Mouse (Mus musculus) adrenal gland (tissue): ENCODE results near the gene Rpe.

ENCODE experiments used
- intact Hi-C: fragments of 180-260 bp; cut with DNase I; formaldehyde crosslinking; loops from one replicate; pipeline ENCODE4 v1.15.1; 2025
- long read RNA-seq, 2 experiments: library from polyadenylated mRNA; unstranded; transcript quantifications; one replicate each; pipeline ENCODE4 v2.0.0; 2020; ENCODE audit warnings: borderline replicate concordance in 1 of 2; ENCODE audit not compliant: insufficient replicate concordance in 1 of 2

Gene Rpe
- long read RNA-seq, experiment 1, transcript Rpe-201 (6 exons, 2,692 nt) = major isoform, 26 of 35 reads
- long read RNA-seq, experiment 1, partial matches to known transcripts = 1 of 35 reads
- long read RNA-seq, experiment 1, other reads (novel, unspliced or antisense) = 5 of 35 reads
- long read RNA-seq, experiment 2, transcript Rpe-201 (6 exons, 2,692 nt) = major isoform, 33 of 47 reads
- long read RNA-seq, experiment 2, partial matches to known transcripts = 3 of 47 reads
- long read RNA-seq, experiment 2, other reads (novel, unspliced or antisense) = 8 of 47 reads

GRCm38 (mm10) chr1:66700693-66701575 is at the start of gene Rpe:
Gene Rpe, plus strand, starts transcription at chr1:66700831.
- intact Hi-C loops = loop anchor here (2.0 kb wide), 1 partner anchor 116 kb away; the partner anchor contains the start of gene Kansl1l

- intact Hi-C loops = loop anchor here (5.0 kb wide), 1 partner anchor 548 kb away; no protein-coding TSS in a partner anchor
Observed at GRCm38 (mm10) chr1:66655119-66655746, 45.4 kb upstream of the Rpe start.

- intact Hi-C loops = loop anchor here (5.0 kb wide), 1 partner anchor 548 kb away; no protein-coding TSS in a partner anchor
Observed at GRCm38 (mm10) chr1:66655747-66656119, 44.9 kb upstream of the Rpe start.

- intact Hi-C loops = no loop called here
Observed at GRCm38 (mm10) chr1:66671475-66671874, 29.2 kb upstream of the Rpe start.

- intact Hi-C loops = no loop called here
Observed at GRCm38 (mm10) chr1:66672812-66673211, 27.8 kb upstream of the Rpe start.

GRCm38 (mm10) chr1:66677928-66678327 is 22.7 kb upstream of the Rpe start:
- intact Hi-C loops = no loop called here

GRCm38 (mm10) chr1:66678662-66679061 is 22.0 kb upstream of the Rpe start:
- intact Hi-C loops = no loop called here

GRCm38 (mm10) chr1:66682974-66683373 is 17.7 kb upstream of the Rpe start:
- intact Hi-C loops = no loop called here

- intact Hi-C loops = no loop called here
Observed at GRCm38 (mm10) chr1:66691772-66692171, 8.9 kb upstream of the Rpe start.

- intact Hi-C loops = no loop called here
Observed at GRCm38 (mm10) chr1:66692308-66692707, 8.3 kb upstream of the Rpe start.

- intact Hi-C loops = no loop called here
Observed at GRCm38 (mm10) chr1:66692780-66693392, 7.7 kb upstream of the Rpe start.

GRCm38 (mm10) chr1:66694266-66694665 is 6.4 kb upstream of the Rpe start:
- intact Hi-C loops = no loop called here

- intact Hi-C loops = no loop called here
Observed at GRCm38 (mm10) chr1:66695296-66695695, 5.3 kb upstream of the Rpe start.

- intact Hi-C loops = loop anchor here (2.0 kb wide), 1 partner anchor 117 kb away; the partner anchor contains the start of gene Kansl1l
Observed at GRCm38 (mm10) chr1:66699630-66700029, 1.0 kb upstream of the Rpe start.

GRCm38 (mm10) chr1:66700149-66700692 is 410 bp upstream of the Rpe start:
- intact Hi-C loops = loop anchor here (2.0 kb wide), 1 partner anchor 117 kb away; the partner anchor contains the start of gene Kansl1l

- intact Hi-C loops = loop anchor here (2.0 kb wide), 1 partner anchor 115 kb away; the partner anchor contains the start of gene Kansl1l
Observed at GRCm38 (mm10) chr1:66701576-66701940, 927 bp downstream of the Rpe start.

GRCm38 (mm10) chr1:66702623-66703345 is 2.2 kb downstream of the Rpe start:
- intact Hi-C loops = no loop called here

- intact Hi-C loops = no loop called here
Observed at GRCm38 (mm10) chr1:66704523-66704922, 3.9 kb downstream of the Rpe start.

GRCm38 (mm10) chr1:66712859-66713258 is 12.2 kb downstream of the Rpe start:
- intact Hi-C loops = no loop called here

- intact Hi-C loops = no loop called here
Observed at GRCm38 (mm10) chr1:66730581-66730980, 29.9 kb downstream of the Rpe start.
